Mouse (Mus musculus) forebrain, embryonic 14.5 days (tissue): Measurements from ENCODE around the gene G0s2. TPM values are rescaled to one million over a fixed set of nuclear protein-coding genes. Genes with fewer than 3 reads are reported as not detected.

Experiments used
- ATAC-seq: fragments of 200-750 bp; cut with Nextera tagmentation; 2 replicates; pipeline ENCODE4 v1.8.0; 2017; ENCODE audit warnings: mild to moderate bottlenecking, moderate library complexity
- DNase-seq: peaks from one replicate; pipeline ENCODE4 v3.0.0-alpha.2; 2015; ENCODE audit warnings: low spot score
- H3K27ac ChIP-seq: fragments of 300-500 bp; sonication (generic); 2 replicates; pipeline ENCODE4 v1.5.1; 2014; ENCODE audit warnings: low read depth, mild to moderate bottlenecking, control low read depth, low read length, moderate library complexity
- H3K27me3 ChIP-seq: fragments of 300-500 bp; sonication (generic); replicated peaks from 2 replicates; pipeline ENCODE4 v1.6.1; 2014; ENCODE audit warnings: low read length, control low read depth, mixed read lengths; ENCODE audit not compliant: control insufficient read depth, insufficient read depth
- H3K36me3 ChIP-seq: fragments of 300-500 bp; sonication (generic); 2 replicates; pipeline ENCODE4 v1.6.1; 2014; ENCODE audit warnings: low read length, control low read depth; ENCODE audit not compliant: control insufficient read depth, insufficient read depth
- H3K4me1 ChIP-seq: fragments of 300-500 bp; sonication (generic); 2 replicates; pipeline ENCODE4 v1.6.1; 2014; ENCODE audit warnings: antibody characterized with exemption, low read length, control low read depth; ENCODE audit not compliant: control insufficient read depth, insufficient read depth
- H3K4me2 ChIP-seq: fragments of 300-500 bp; sonication (generic); 2 replicates; pipeline ENCODE4 v1.6.1; 2014; ENCODE audit warnings: mild to moderate bottlenecking, control low read depth, low read length
- H3K4me3 ChIP-seq: fragments of 300-500 bp; sonication (generic); 2 replicates; pipeline ENCODE4 v1.5.1; 2014; ENCODE audit warnings: low read depth, low read length, control low read depth
- H3K9ac ChIP-seq: fragments of 300-500 bp; sonication (generic); 2 replicates; pipeline ENCODE4 v1.6.1; 2014; ENCODE audit warnings: mild to moderate bottlenecking, low read length, control low read depth, moderate library complexity
- H3K9me3 ChIP-seq: fragments of 300-500 bp; sonication (generic); replicated peaks from 2 replicates; pipeline ENCODE4 v1.6.1; 2016; ENCODE audit warnings: low read length, control low read depth, mixed read lengths; ENCODE audit not compliant: control insufficient read depth
- WGBS: fragments of 180-500 bp; shearing (Covaris S2); extraction: QIAGEN DNeasy Blood & Tissue Kit; methylation state at CpG from one replicate; pipeline ENCODE4 v1.1.7; 2014; 5-methylcytosine and 5-hydroxymethylcytosine counted together
- polyA plus RNA-seq: library from polyadenylated mRNA; unstranded; fragments of >200 nt; fragmentation: Nextera tagmentation; extraction: Ambion mirVana; gene quantifications from 2 replicates; pipeline ENCODE4 v1.2.1, GENCODE M21; 2014

The G0s2 gene
- polyA plus RNA-seq, 1 experiment from 2014 or later: 5.8 TPM

GRCm38 (mm10) chr1:193232732-193233131 is 40.3 kb downstream of the G0s2 start:
- ATAC-seq: no peak
- no peak overlapping the region for H3K4me3 ChIP-seq
- 82% methylated on average over 2 of the region's 2 CpGs for WGBS

DNA sequence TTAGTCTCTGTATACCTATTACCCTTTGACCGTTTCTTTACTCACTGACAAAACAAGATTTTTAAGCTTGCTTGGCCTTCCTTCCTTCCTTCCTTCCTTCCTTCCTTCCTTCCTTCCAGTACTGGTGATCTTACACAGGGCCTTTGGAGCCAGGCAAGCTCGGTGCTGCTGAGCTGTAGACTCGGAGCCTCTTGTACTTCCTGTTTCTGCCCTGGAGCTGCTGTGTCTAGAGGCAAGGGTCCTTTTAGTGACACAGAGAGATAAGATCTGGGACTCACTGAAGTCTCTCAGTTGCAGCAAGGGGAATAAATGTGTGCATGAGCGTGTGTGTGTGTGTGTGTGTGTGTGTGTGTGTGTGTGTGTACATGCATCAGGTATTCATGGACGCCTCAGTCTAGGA is 42.1 kb downstream of the G0s2 start:
- DNase-seq: no peak
- no peak overlapping the region for H3K9ac ChIP-seq
- 91% methylated on average over 5 of the region's 5 CpGs for WGBS

More at GRCm38 (mm10) chr1:193232732-193233131, 40.3 kb downstream of the G0s2 start:
- Histone ChIP-seq H3K36me3 (no peaks in the 10 kb centered on the region), H3K4me2 (no peak overlapping the region), H3K9me3 (no peaks in the 10 kb centered on the region), H3K27ac (no peak overlapping the region), H3K4me1 (no peaks in the 10 kb centered on the region), H3K9ac (no peak overlapping the region), H3K27me3 (no peaks in the 10 kb centered on the region)
- DNase-seq: no peak

GRCm38 (mm10) chr1:193230531-193230930 is 42.5 kb downstream of the G0s2 start:
- H3K4me3 ChIP-seq: no peak overlapping the region
- no peak overlapping the region for H3K27ac ChIP-seq
- H3K9ac ChIP-seq: no peak overlapping the region
- no peaks in the 10 kb centered on the region for H3K36me3 ChIP-seq
- H3K9me3 ChIP-seq: no peaks in the 10 kb centered on the region
- H3K4me2 ChIP-seq: no peak overlapping the region
- no peaks in the 10 kb centered on the region for H3K27me3 ChIP-seq
- WGBS: 81% methylated on average over 3 of the region's 3 CpGs
- H3K4me1 ChIP-seq: no peaks in the 10 kb centered on the region
- DNase-seq (no peak), ATAC-seq (no peak)

More for the DNA sequence above, 42.1 kb downstream of the G0s2 start:
- no peaks in the 10 kb centered on the region for H3K27me3 ChIP-seq
- no peak for ATAC-seq
- H3K4me2 ChIP-seq: no peak overlapping the region
- H3K9me3 ChIP-seq: no peaks in the 10 kb centered on the region
- no peaks in the 10 kb centered on the region for H3K36me3 ChIP-seq
- no peak overlapping the region for H3K4me3 ChIP-seq
- H3K4me1 ChIP-seq: no peaks in the 10 kb centered on the region
- H3K27ac ChIP-seq: no peak overlapping the region

DNA sequence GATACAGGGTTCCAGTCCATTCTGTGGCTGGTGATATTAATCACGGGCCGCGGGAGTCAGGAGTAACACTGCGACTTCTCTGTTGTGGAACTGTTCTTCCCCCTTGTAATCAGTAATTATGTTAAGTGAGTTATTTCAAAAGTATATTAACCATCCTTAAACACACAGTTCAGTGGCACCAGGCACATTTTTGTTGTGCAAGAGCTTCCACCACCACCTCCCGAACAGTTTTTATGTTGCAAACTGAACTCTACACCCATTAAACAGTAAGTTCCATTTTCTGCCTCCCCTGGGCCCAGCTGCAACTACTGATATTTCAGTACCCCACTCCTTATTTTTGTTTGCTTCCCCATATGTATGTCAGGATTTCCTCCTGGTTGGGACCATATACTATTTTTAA is 43.4 kb downstream of the G0s2 start:
- Histone ChIP-seq H3K4me3 (no peak overlapping the region), H3K36me3 (no peaks in the 10 kb centered on the region), H3K4me1 (no peaks in the 10 kb centered on the region), H3K27ac (no peak overlapping the region), H3K4me2 (no peak overlapping the region), H3K9me3 (no peaks in the 10 kb centered on the region), H3K9ac (no peak overlapping the region), H3K27me3 (no peaks in the 10 kb centered on the region)
- 94% methylated on average over 5 of the region's 5 CpGs for WGBS
- ATAC-seq (no peak), DNase-seq (no peak)

- Histone ChIP-seq H3K4me1 (no peaks in the 10 kb centered on the region), H3K27me3 (no peaks in the 10 kb centered on the region), H3K4me2 (no peak overlapping the region), H3K27ac (no peak overlapping the region), H3K9ac (no peak overlapping the region), H3K4me3 (no peak overlapping the region), H3K9me3 (no peaks in the 10 kb centered on the region), H3K36me3 (no peaks in the 10 kb centered on the region)
- 62% methylated on average over 4 of the region's 4 CpGs for WGBS
- DNase-seq (no peak), ATAC-seq (no peak)
Observed at GRCm38 (mm10) chr1:193227537-193227936, 45.5 kb downstream of the G0s2 start.

- ATAC-seq: no peak
- no peak overlapping the region for H3K27ac ChIP-seq
- no peak overlapping the region for H3K4me2 ChIP-seq
- no peaks in the 10 kb centered on the region for H3K4me1 ChIP-seq
- WGBS: 50% methylated on average over 7 of the region's 7 CpGs
- H3K36me3 ChIP-seq: no peaks in the 10 kb centered on the region
- H3K9ac ChIP-seq: no peak overlapping the region
- no peak overlapping the region for H3K4me3 ChIP-seq
- no peaks in the 10 kb centered on the region for H3K9me3 ChIP-seq
- DNase-seq: no peak
- no peaks in the 10 kb centered on the region for H3K27me3 ChIP-seq
Observed at GRCm38 (mm10) chr1:193226724-193227522, 46.1 kb downstream of the G0s2 start.

GRCm38 (mm10) chr1:193226114-193226513 is 46.9 kb downstream of the G0s2 start:
- Histone ChIP-seq H3K4me2 (no peak overlapping the region), H3K4me3 (no peak overlapping the region), H3K36me3 (no peaks in the 10 kb centered on the region), H3K27ac (no peak overlapping the region), H3K9ac (no peak overlapping the region), H3K9me3 (no peaks in the 10 kb centered on the region), H3K4me1 (no peaks in the 10 kb centered on the region), H3K27me3 (no peaks in the 10 kb centered on the region)
- DNase-seq: no peak
- ATAC-seq: no peak
- 94% methylated on average over 4 of the region's 4 CpGs for WGBS

- WGBS: 8% methylated on average over 3 of the region's 3 CpGs
Observed at GRCm38 (mm10) chr1:193225531-193225930, 47.5 kb downstream of the G0s2 start.

More at GRCm38 (mm10) chr1:193225531-193225930, 47.5 kb downstream of the G0s2 start:
- no peak overlapping the region for H3K4me2 ChIP-seq
- no peaks in the 10 kb centered on the region for H3K4me1 ChIP-seq
- H3K36me3 ChIP-seq: no peaks in the 10 kb centered on the region
- H3K4me3 ChIP-seq: no peak overlapping the region
- H3K9me3 ChIP-seq: no peaks in the 10 kb centered on the region
- ATAC-seq (no peak), DNase-seq (no peak)
- H3K27ac ChIP-seq: no peak overlapping the region
- H3K9ac ChIP-seq: no peak overlapping the region
- no peaks in the 10 kb centered on the region for H3K27me3 ChIP-seq
